Mouse (Mus musculus) 3134 (cell line): ENCODE results near the gene Ppp1r14b.
"Not testable (repeated sequence)": the region's sequence is repeated elsewhere in the genome, so short reads cannot be mapped to it uniquely, and the experiment has no call there.

ENCODE experiments used
- DNase-seq: peaks from one replicate; pipeline ENCODE4 v3.0.0-alpha.2; 2011; ENCODE audit warnings: low spot score; ENCODE audit not compliant: insufficient read length; ENCODE audit errors: extremely low read depth

Gene Ppp1r14b

DNA sequence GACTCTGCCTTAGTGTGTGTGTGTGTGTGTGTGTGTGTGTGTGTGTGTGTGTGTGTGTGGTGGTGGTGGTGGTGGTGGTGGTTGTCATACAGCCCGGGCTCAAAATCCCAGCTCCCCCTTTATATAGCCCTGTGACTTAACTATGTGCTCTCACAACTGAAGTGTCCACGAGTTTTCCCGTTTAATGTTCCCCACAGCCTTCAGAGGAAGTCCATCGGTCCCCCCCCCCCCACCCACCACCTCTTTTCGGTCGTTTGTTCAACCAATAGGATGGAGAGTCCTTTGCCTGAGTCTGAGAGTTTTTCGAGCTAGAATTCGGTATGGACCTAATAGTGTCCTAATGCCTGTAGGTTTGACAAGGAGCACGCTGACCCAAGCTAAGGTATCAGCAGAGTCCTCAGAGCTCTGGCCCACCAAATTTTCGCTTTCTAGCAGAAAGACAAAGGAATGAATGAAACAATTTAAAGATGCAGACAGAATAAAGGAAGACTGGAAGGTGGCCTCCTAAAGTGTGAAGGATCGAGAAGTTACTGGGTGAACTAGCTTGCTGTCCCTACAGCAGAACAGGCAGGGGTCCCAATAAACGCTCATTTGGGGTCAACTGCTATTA lies 1.1 kb upstream of the Ppp1r14b start:
- no peak for DNase-seq

DNA sequence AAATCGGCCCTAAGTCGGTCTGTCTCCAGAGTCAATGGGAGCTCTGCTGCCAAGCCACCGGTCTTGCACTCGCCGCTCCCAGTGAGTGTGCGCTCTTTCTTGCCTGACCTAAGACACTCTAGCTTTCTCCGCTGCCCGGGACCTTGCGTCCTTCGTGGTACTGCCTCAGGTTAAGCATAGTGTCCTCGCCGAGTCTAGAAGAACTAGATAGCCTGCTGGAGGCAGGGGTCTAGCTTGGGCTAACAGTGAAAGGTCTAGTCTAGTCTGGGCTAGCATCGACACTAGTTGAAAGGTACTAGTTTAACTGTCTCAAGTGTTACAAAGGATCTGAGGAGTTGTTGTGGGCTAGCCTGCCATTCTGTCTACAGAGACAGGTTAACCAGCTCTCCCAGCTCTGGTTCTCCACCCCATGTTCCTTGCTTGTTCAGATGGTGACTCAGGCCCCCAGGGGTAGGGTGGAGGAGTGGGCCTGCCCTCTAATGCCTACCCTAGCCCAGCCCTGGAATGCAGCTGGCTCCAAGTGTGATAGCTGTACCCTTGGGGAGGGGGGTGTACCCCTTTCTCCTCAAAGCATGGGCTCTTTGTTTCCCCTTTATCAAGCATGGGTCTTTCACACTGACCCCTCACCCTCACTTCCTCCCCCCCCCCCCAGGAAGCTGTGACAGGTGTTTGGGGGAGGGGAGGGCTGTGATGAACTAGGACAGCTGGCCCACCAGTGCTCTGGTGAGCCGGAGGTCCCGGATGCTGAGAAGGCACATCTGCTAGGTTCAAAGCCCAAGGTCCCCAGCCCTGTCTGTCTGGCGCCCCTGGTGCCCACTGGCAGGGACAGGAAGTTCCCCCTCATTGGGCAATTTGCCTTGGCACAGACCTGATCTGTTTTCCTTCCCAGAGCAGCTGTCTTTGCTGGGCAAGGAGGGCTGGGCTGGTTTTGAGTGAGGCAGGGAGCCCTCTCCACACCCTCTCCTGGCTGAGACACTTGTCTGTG lies 1.1 kb downstream of the Ppp1r14b start, which contains the start of gene Plcb3:
Gene Plcb3 (minus strand): TSS at position 934 of the 985 bp plus-strand sequence.
- DNase-seq = peak; percentile 72

DNA sequence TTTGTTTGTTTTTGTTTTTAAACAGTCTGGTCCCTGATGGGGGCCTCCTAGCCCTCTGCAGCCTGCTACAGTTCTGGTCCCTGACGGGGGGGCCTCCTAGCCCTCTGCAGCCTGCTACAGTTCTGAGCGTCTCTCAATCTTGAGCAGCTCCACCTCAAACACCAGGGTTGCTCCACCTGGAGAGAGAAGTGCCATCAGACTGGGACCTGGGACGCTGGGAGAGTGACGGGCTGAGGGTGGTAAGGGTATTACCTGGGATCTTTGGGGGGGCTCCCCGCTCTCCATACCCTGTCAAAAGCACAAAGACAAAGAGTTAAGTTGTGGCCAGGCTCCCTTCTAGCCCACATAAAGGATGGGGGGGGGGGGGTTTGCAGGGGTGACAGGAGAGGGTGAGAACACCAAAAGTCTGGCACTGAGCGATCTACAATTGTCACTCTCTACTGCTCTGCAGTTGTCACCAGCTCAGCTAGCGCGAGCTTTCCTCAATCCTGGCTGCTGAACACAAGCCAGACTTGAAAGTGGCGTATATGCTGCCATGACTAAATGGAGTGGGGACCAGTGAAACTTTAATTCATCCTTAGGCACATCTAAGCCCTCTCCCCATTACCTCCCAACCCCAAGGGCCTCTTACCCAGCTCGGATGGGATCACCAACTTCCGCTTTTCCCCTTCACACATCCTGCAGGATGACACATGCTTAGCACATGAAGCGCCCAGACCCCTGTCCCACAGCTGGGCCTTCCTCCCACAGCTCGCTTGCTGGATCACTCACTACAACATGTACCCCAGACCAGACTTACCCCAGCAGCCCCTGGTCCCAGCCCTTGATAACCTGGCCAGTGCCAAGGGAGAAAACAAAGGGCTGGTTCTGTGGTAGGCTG lies 3.2 kb downstream of the Ppp1r14b start:
- DNase-seq = no peak

DNA sequence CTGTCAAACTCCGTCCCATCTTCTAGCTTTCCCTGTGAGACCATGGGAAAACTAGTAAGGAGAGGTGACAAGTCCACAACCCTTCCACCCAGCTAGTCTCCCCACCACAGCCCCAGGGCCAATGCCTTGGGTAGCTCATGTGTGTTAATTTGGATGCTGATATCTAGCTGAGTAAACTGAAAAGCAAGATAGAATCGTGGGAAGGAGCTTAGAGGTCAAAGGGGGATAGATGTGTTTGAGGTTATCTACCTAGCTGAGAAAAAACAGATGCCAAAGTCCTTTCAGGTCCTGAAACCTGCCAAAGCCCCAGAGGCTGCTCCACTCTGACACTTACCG lies 3.8 kb downstream of the Ppp1r14b start:
- DNase-seq = no peak

DNA sequence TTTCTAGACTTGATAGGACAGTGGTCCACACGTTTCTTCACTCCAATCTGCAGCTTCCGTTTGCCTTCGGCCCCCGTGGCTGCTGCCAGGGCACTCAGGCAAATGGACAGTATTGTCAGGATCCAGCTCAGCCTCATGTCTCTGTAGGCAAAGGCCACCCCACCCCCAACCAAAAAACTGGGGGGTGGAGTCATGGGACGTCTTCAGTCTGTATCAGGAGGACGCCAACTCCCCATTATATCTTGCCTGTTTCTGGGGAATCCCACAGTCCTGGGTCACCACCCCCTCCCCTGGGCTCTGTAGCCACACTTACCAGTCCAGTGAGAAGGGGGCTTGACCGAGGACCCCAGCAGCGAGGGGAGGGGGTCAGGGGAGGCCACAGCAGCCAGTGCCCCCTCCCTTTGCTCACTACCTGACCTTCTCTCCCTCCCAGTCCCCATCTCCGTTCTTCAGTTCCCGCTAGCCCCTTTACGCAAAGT lies 4.3 kb downstream of the Ppp1r14b start:
- DNase-seq = peak; percentile 65

DNA sequence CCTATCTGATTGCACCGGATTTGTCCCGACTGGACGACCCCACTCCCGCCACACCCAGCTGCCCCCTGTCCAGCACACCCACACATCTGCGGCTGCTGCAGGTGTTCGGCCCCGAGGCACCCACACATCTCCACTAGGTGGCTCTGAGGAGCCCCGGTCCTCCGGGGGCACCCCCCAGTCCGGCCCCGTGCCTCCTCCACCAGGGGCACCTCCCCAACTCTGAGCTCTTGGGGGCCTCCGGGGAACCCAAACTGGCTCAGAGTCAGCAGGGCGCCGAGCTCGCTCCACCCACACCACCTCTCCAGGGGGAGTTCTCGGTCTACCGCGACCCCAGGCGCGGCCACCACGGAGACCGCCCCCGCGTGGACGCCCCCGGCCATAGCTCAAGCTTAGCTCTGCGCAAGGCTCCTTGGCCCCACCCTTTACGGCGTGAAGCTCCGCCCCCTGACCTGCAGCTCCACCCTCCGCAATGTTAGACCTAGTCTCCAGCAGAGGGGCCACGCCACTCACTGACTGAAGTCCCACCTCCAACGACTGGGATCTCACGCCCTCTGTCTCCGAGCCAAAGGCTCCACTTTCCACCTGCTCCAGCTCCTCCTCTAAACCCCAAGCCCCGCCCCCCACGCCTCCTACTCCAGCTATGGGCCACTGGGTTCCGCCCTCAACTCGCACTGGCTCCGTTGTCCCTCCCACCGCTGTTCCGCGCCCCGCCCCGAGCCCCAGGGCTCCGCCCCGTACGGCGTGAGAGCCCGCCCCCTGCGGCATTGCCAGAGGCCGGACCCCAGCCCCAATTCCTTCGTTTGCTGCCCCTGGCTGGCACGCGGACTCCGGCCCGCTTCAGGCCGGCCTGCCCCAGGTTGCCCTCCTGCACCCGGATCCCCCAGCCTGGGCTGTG lies 5.0 kb downstream of the Ppp1r14b start:
- peak; percentile 97 for DNase-seq

DNA sequence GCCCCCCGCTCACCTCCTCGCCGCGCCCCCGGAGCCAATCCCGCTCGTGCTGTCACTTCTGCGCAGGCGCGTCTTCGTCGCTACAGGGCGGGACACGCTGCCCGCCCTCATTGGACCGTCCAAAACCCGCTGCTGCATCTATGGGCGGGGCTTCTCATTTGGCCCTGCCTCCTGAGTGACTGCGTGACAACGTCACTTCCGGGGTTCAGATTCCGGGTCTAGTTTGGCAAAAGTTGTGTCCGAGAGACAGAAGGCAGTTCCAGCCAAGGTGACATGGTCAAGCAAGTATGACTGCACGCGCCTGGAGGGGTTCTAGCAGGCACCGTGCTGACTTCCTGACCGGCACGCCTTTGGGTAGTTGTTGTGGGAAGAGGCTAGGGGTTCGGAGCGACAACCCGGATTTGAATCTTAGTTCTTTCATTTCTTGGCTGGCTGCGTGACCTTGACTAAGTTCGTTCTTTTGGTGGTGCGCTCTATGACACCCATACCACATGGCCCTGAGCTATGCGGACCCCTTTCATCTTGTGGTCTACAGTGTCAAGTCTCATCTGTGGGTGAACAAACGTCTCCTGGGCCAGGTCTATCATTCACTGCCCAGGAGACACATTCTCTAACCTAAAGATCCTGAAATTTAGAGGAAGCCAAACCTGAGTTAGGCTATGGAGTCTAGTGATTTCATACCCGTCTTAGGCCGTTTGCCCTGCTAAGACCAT lies 5.8 kb downstream of the Ppp1r14b start, which contains the start of gene Fkbp2:
Gene Fkbp2 (minus strand): TSS at position 121 of the 713 bp plus-strand sequence.
- peak; percentile 94 for DNase-seq

DNA sequence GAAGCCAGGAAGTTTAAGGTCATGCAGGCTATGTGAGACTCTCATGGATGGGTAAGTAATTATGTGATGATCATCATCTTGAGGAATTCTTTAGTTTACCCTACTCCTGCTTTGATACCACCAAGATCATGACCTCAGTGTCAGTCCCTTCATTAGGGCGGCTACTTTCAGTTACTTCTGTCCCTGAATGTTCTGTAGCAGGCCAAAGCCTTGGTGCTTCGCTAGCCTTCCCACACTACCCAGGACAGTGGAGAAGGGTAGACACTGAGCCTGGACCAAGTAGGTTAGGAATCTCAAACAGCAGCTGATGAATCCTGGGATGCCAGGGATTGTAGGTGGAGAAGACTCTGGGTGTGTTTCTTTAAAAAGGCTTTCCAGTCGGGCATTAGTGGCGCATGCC lies 6.7 kb downstream of the Ppp1r14b start:
- DNase-seq = no peak

DNA sequence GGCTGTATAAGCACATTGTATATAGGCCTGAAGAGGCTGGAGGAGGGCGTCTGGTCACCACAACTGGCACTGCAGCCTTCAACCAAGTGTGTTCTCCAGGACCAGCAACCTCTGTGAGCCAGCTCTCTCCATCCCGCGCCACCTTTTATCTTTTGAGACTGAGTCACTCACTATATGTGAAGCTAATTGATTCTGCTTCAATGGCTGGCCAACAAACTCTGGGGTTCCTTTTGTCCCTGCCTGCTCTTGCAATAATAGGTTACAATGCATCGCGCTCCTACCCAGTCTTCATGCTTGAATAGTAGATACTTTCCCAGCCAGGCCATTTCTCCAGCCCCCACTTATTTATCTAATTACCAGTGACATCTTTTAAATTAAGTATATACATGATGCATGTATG lies 8.9 kb downstream of the Ppp1r14b start:
- DNase-seq = no peak

DNA sequence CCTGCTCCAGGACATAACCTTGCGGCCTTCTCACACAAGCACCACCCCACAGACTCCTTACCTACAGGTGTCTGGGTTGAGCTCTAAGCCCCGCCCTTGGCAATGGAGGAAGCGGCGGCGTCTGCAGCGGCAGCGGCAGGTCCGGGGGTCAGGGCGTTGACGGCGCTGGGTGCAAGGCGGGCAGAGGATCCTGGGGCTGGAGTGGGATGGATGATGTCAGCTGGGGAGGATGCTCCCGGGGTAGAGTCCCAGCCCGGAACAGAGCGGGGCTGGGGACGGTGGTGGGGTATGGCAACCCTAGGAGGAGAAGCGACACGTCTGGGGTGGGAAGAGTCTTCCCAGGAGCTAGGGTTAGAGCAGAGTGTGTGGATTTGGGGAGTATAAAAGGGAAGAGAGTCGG lies 10.5 kb downstream of the Ppp1r14b start:
- no peak for DNase-seq

DNA sequence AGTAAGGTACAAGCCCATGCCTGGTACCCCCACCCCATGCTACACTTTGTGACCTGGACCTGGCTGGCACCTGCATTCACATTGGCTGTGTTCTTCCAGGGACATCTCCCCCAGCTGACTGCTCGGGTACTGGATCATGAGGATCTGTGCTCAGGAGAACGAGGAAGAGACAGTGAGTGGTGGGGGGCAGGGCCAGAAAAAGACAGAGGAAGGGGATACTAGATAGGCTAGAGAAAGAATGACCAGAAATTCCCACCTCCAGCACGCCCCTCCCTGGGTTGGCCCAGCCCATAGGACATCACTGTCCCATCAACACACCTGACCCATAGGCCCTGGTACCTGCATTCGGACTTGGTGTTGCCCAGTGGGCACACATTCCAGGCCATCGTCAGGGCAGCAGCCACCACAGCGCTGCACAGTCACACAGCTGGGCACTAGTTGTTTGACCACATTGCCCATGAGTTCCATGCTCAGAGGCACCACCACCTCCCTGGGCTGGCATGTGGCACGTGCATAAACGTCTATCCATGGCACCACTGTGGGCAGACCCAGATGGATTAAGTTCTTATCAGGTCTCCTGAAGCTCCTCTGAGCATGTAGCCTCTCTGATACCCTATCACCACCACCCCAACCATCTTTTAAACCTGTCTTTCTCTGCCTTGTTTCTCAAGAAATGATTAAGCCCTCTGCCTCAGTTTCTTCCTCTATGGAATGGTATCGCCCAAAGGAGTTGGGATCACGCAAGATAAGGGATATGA lies 11.4 kb downstream of the Ppp1r14b start:
- no peak for DNase-seq

DNA sequence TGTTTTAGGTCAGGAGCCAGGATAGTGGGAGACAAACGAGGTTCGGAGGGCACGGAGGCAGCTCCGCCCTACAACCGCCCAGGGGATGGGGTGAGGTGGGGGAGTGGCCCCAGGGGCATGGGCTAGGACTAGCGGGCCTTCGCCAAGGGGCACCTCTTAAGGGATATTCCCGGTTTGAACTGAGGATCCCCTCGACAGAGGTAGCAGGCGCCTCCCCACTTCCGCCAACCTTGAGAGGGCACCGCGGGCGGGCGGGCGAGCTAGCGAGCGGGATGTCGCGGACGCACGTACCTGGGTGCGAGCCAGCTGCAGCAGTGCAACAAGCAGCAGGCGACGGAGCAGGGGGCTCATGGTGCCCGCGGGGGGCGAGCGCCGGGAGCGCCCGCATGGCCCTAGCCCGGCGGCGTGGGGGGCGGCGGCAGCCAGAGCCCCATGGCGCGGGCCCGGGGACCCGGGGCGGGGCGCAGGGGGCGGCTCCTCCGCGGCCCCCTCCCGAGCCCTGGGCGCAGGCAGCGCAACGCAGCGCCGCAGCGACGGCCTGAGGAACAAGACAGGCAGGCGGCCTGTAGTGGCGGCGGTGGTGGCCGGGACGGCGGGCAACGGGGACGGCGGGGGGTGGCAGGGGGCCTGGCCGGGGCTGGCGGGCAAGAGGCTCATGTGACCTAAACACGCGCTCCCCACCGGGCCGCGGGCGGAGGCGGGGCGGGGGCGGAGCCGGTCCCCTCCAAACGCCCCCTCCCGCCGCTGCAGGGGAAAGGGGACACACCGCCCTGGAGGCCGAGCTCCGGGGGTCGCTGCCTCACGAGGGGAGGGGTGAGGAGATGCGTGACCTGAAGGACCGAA lies 12.5 kb downstream of the Ppp1r14b start, which contains the start of gene Vegfb:
Gene Vegfb (minus strand): TSS at position 591 of the 843 bp plus-strand sequence.
- peak; percentile 81 for DNase-seq

DNA sequence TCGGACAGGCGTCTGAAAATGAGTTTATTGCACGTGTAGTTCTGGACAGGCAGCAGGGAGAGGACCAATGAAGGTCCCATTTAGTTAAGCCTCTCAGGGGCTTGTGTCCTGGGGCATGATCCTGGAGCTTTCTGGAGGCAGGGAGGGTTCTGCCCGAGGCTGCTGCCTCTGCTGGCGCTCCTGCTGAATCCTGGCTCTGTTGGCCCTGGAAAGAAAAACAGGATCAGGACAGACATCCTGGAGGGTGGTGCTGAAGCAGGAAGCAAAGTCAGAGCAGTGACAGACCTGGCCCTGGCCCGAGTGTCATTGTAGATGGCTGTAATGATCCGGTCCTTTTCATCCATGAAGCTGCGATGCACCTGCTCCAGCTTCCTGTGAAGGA lies 13.1 kb downstream of the Ppp1r14b start:
- DNase-seq = no peak

DNA sequence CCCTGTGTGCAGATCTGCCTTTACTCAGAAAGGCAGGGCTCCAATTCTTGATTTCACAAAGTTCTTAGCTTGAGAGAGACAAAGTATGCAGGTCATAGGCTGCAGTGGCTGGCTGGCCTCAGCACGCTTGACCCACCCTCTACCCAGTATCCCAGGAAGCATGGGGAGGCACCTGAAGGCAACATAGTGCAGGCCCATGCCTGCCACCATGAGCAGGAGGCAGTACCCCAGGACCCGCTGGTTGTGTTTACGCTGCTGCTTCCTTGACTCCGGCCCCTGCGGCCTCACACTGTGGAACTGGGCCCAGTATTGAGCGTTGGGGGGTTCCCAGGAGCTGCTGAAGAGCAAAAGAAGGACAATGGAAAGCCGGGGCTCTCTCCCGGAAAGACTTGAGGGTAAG lies 14.5 kb downstream of the Ppp1r14b start:
- no peak for DNase-seq

DNA sequence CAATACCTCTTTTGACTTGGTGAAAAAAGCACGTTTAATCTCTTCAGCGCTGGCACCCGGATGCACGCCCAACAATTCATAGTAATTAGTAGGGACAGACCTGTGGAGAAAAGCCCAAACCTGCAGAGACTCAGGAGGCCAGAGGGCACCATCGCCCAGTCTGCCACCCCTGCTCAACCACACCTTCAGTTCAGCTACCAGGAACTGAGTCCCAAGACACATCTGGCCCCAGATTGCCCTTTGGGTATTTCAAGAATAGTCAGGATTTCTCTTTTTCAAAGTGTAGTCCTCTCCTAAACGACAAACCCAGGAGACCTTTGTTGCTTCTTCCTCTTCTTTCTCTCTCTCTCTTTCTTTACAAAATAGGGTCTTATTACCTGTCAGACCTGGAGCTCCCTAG lies 15.9 kb downstream of the Ppp1r14b start:
- no peak for DNase-seq

DNA sequence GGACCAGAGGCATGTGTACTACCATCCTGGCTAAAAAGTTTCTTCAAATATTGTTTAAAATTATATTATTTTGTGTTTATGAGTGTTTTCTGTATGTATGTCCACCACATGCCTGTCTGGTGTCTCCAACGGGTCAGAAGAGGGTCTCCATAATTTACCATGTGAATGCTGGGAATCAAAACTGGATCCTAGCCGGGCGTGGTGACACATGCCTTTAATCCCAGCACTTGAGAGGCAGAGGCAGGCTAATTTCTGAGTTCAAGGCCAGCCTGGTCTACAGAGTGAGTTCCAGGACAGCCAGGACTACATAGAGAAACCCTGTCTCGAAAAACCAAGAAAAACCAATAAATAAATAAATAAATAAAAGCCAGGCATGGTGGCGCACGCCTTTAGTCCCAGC lies 16.4 kb downstream of the Ppp1r14b start:
- DNase-seq = not testable (repeated sequence)

DNA sequence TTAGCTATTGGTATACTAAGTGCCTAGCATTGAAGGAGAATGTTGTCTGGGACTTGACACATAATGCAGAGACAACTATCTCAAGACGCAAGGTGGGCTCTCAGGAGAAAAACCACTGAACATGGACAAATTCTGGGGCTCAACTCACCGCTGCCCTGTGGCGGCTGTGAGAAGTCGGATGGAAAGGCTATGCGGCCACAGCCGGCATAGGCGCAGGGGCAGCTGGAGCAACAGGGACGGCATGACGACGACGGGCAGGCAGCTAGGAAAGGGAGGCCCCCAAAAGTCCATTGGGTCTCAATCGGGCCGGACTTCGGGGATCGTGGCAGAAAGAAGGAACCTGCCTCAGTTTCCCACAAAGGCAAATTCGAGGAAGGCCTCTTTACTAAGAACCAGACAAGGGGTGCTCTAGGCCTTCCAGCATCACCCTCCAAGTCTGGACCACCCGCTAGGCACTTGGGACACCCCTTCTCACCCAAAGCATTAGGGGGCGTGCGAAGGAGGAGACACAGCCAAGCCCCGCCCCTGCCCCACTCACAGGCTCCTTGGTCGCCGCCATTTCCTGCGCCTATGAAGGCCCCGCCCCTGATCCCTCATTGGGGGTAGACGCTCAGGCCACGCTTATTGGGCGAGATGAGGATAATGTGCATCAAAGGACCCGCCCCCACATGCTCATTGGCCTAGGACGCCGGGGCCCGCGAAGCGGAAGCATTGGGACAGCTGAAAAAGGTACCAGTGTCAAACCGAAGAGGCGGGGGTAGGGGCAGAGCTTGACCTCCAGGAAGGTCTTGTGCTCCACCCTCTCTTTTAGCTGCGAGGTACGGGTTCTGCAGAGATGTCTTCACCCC lies 17.5 kb downstream of the Ppp1r14b start, which contains the start of gene Dnajc4:
Gene Dnajc4 (minus strand): TSS at position 562 of the 848 bp plus-strand sequence.
- peak; percentile 89 for DNase-seq
